Mouse (Mus musculus): ENCODE data around the gene Gck. TPM values are rescaled to one million over a fixed set of nuclear protein-coding genes. Genes with fewer than 3 reads are reported as not detected.

Gene Gck
- polyA plus RNA-seq, 1 experiment from 2014 or later, result 3.0 TPM

GRCm38 (mm10) chr11:5851021-5851736, 98.7 kb downstream of the Gck start:
- Histone ChIP-seq H3K27ac (replicated peaks) (no peak overlapping the region), H3K4me3 (no peak overlapping the region), H3K4me2 (replicated peaks) (no peak overlapping the region), H3K4me1 (no peaks in the 10 kb centered on the region; the same call in 1 of the 2 replicates), H3K27me3 (no peaks in the 10 kb centered on the region), H3K9ac (replicated peaks) (no peak overlapping the region), H3K36me3 (no peaks in the 10 kb centered on the region), H3K9me3 (no peaks in the 10 kb centered on the region)
- WGBS, result 63% methylated on average over 4 of the region's 4 CpGs
- no peak for ATAC-seq (ENCODE audit: low FRiP score, low read depth)

Other genes starting within 250 kb of the Gck start
- 154 and 158 TPM in 2 replicates for gene Mrps24, start 234.4 kb downstream of the Gck start, polyA plus RNA-seq (2016; fragmentation: Nextera tagmentation; extraction: Ambion mirVana)
- gene Urgcp, start 187.7 kb downstream of the Gck start, polyA plus RNA-seq (2016; fragmentation: Nextera tagmentation; extraction: Ambion mirVana), result 25.1 and 25.8 TPM in 2 replicates
- 148 and 149 TPM in 2 replicates for gene Dbnl, start 161.6 kb downstream of the Gck start, polyA plus RNA-seq (2016; fragmentation: Nextera tagmentation; extraction: Ambion mirVana)
- 3.2 and 5.5 TPM in 2 replicates for gene Pgam2, start 146.3 kb downstream of the Gck start, polyA plus RNA-seq (2016; fragmentation: Nextera tagmentation; extraction: Ambion mirVana)
- gene Polm, start 112.1 kb downstream of the Gck start, polyA plus RNA-seq (2016; fragmentation: Nextera tagmentation; extraction: Ambion mirVana), result 9.1 and 9.3 TPM in 2 replicates
- gene Aebp1, start 88.1 kb downstream of the Gck start, polyA plus RNA-seq (2016; fragmentation: Nextera tagmentation; extraction: Ambion mirVana), result 33.1 and 51.5 TPM in 2 replicates
- gene Pold2, start 71.8 kb downstream of the Gck start, polyA plus RNA-seq (2016; fragmentation: Nextera tagmentation; extraction: Ambion mirVana), result 90.8 and 91.9 TPM in 2 replicates
- 1.2 and 1.4 TPM in 2 replicates for gene Myl7, start 51.3 kb downstream of the Gck start, polyA plus RNA-seq (2016; fragmentation: Nextera tagmentation; extraction: Ambion mirVana)
- 57.9 and 59.1 TPM in 2 replicates for gene Ykt6, start 5.6 kb upstream of the Gck start, polyA plus RNA-seq (2016; fragmentation: Nextera tagmentation; extraction: Ambion mirVana)
- gene Camk2b, start 116.3 kb upstream of the Gck start, polyA plus RNA-seq (2016; fragmentation: Nextera tagmentation; extraction: Ambion mirVana), result 11.1 and 13.0 TPM in 2 replicates
- gene A730071L15Rik, start 249.9 kb upstream of the Gck start, polyA plus RNA-seq (2016; fragmentation: Nextera tagmentation; extraction: Ambion mirVana), result 0.38 and 0.41 TPM in 2 replicates

Measured in midbrain, embryonic 12.5 days (tissue).